ENCODE assay signal across 16 mouse cellular contexts in the genomic region with DNA sequence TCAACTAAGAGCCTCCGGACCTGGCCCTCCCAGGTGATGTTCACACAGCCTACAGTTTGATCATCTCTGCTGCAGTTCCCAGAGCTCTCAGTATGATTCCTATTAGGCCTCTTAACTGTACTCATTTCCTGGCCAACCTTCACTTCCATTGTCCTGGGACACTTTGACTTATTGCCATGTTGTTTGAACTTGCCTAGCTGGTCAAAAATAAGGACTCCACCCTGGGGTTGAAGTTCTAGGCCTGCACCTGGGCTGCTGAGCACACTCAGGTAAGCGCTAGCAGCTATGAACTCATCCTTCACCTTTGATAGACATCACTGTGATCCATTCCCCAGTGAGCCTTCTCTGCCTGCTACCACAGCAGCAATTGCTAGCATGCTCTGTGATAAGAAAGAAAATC.
"Had no signal": no experiment of that assay in that cellular context is flagged by ENCODE, and none has a peak within 500 bp of the region (broad histone marks: within the 10 kb centered on the region; RNA-seq: fewer than 3 reads in every experiment).

No protein-coding gene starts in this region.

- DNase-seq: layer of hippocampus, adult 9-11 months; layer of hippocampus, postnatal 36 days; lung, adult 18-20 months; lung, postnatal 14 days; lung, postnatal 4 days; retina, postnatal 1 day; right cerebral cortex, postnatal 25 days; thymus, adult 2 months; thymus, postnatal 14 days had no signal

- H3K36me3 ChIP-seq: lung, embryonic 15.5 days; neural tube, embryonic 13.5 days had no signal

- H3K9me3 ChIP-seq: lung, embryonic 15.5 days; neural tube, embryonic 13.5 days had no signal

- H3K4me2 ChIP-seq: lung, embryonic 15.5 days; midbrain, embryonic 11.5 days; neural tube, embryonic 13.5 days had no signal

- H3K4me1 ChIP-seq: lung, embryonic 15.5 days; neural tube, embryonic 13.5 days had no signal

- H3K4me3 ChIP-seq: layer of hippocampus, adult 2 months; left cerebral cortex, adult 2 months; lung, embryonic 15.5 days; myocyte; neural tube, embryonic 13.5 days had no signal

- H3K9ac ChIP-seq: lung, embryonic 15.5 days; neural tube, embryonic 13.5 days had no signal

- H3K27ac ChIP-seq: hindbrain, postnatal 0 days; layer of hippocampus, adult 2 months; left cerebral cortex, adult 2 months; lung, embryonic 15.5 days; neural tube, embryonic 13.5 days had no signal

- H3K27me3 ChIP-seq: lung, embryonic 15.5 days; neural tube, embryonic 13.5 days had no signal
